Mouse (Mus musculus) forebrain, postnatal 0 days (tissue): ENCODE data around the gene Slc28a3. TPM values are rescaled to one million over a fixed set of nuclear protein-coding genes. Genes with fewer than 3 reads are reported as not detected.
A peak's percentile ranks its signal among the peaks of the same experiment; 100 is the strongest.

Experiments used
- ATAC-seq: fragments of 200-750 bp; cut with Nextera tagmentation; 2 replicates; pipeline ENCODE4 v1.8.0; 2017; ENCODE audit warnings: mild to moderate bottlenecking, moderate library complexity
- DNase-seq: peaks from one replicate; pipeline ENCODE4 v3.0.0-alpha.2; 2015
- H3K27ac ChIP-seq: fragments of 300-500 bp; sonication (generic); 2 replicates; pipeline ENCODE4 v1.5.1; 2014; ENCODE audit warnings: low read depth, mild to moderate bottlenecking, antibody characterized with exemption, low read length, moderate library complexity, mixed read lengths
- H3K27me3 ChIP-seq: fragments of 300-500 bp; sonication (generic); 2 replicates; pipeline ENCODE4 v1.6.1; 2014; ENCODE audit warnings: mild to moderate bottlenecking, low read length, mixed read lengths; ENCODE audit not compliant: insufficient read depth
- H3K36me3 ChIP-seq: fragments of 300-500 bp; sonication (generic); 2 replicates; pipeline ENCODE4 v1.6.1; 2014; ENCODE audit warnings: mild to moderate bottlenecking, moderate library complexity; ENCODE audit not compliant: insufficient read depth
- H3K4me1 ChIP-seq: fragments of 300-500 bp; sonication (generic); 2 replicates; pipeline ENCODE4 v1.6.1; 2014; ENCODE audit warnings: antibody characterized with exemption; ENCODE audit not compliant: insufficient read depth
- H3K4me2 ChIP-seq: fragments of 300-500 bp; sonication (generic); 2 replicates; pipeline ENCODE4 v1.6.1; 2014; ENCODE audit warnings: low read depth, mild to moderate bottlenecking, moderate library complexity
- H3K4me3 ChIP-seq: fragments of 300-500 bp; sonication (generic); 2 replicates; pipeline ENCODE4 v1.5.1; 2014; ENCODE audit warnings: low read depth, low read length, mixed read lengths
- H3K9ac ChIP-seq: fragments of 300-500 bp; sonication (generic); 2 replicates; pipeline ENCODE4 v1.6.1; 2014; ENCODE audit warnings: mild to moderate bottlenecking
- H3K9me3 ChIP-seq: fragments of 300-500 bp; sonication (generic); 2 replicates; pipeline ENCODE4 v1.6.1; 2016; ENCODE audit warnings: low read length
- CTCF ChIP-seq: sonication (generic); IDR thresholded peaks from 2 replicates; pipeline ENCODE4 v1.5.1; 2016; ENCODE audit warnings: antibody characterized with exemption, control low read depth, low read depth
- WGBS: fragments of 180-500 bp; shearing (Covaris S2); extraction: QIAGEN DNeasy Blood & Tissue Kit; methylation state at CpG from one replicate; pipeline ENCODE4 v1.1.7; 2014; 5-methylcytosine and 5-hydroxymethylcytosine counted together
- polyA plus RNA-seq: library from polyadenylated mRNA; unstranded; fragments of >200 nt; fragmentation: Nextera tagmentation; extraction: Ambion mirVana; gene quantifications from 2 replicates; pipeline ENCODE4 v1.2.1, GENCODE M21; 2015
- total RNA-seq: library from RNA; depleted of rRNA; stranded (reverse); fragments of >200 nt; gene quantifications from 2 replicates; pipeline ENCODE4 v1.2.3, GENCODE M21; 2014

The Slc28a3 gene
- total and polyA plus RNA-seq, 2 experiments from 2014 or later = 0.05 to 0.11 TPM

DNA sequence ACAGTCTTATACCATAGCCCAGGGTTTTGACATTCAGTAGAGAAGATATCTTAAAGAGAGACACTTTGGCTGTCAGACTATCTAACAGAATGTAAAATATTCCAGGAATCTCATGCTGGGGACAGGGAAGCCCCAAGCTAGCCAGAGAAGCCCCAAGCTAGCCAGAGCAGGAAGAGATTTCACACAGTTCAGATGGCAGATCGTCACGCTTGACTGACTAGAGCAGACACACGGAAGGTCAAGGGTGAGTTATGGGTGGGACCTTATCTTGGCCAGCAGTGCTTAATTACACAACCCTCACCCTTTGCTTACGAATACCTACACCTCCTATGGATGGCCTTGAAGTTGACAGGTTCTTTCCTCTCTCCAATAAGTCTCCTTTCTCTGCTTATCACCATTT is 12.1 kb downstream of the Slc28a3 start:
- Histone ChIP-seq H3K4me1 (no peaks in the 10 kb centered on the region), H3K9ac (no peak overlapping the region), H3K36me3 (no peaks in the 10 kb centered on the region), H3K4me2 (no peak overlapping the region), H3K9me3 (no peaks in the 10 kb centered on the region), H3K27ac (no peak overlapping the region), H3K4me3 (no peak overlapping the region), H3K27me3 (no peaks in the 10 kb centered on the region)
- DNase-seq (no peak), ATAC-seq (no peak)
- WGBS = 75% methylated on average over 4 of the region's 4 CpGs
- TF ChIP-seq CTCF = no peak

DNA sequence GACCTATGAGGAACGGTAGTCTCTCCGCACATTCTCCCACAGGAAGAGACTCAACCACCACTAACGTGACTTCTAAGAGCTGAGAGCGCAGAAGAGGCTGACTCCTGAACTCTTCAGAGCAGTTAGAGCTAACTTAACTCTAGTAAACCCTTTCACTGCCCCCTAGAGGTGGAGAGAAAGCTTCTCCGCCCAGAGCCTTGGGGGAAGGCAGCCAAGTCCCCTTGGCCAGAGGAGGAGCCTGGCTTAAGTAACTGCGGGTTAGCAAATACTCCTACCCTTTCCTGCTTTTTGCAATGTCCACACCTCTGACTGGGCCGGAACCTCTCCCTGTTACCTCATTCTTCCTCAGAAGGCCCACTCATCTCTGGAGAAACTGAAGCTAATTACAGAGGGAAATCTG is 17.5 kb downstream of the Slc28a3 start:
- Histone ChIP-seq H3K4me1 (no peaks in the 10 kb centered on the region), H3K27me3 (0 out of 2 replicates have a peak, but pooled peaks cover 4% of the 10 kb centered on the region), H3K9me3 (no peaks in the 10 kb centered on the region), H3K9ac (no peak overlapping the region), H3K36me3 (no peaks in the 10 kb centered on the region), H3K4me3 (no peak overlapping the region), H3K4me2 (no peak overlapping the region), H3K27ac (no peak overlapping the region)
- DNase-seq (peak; percentile 43), ATAC-seq (no peak)
- TF ChIP-seq CTCF = peak; percentile 52
- WGBS = 44% methylated on average over 7 of the region's 7 CpGs

DNA sequence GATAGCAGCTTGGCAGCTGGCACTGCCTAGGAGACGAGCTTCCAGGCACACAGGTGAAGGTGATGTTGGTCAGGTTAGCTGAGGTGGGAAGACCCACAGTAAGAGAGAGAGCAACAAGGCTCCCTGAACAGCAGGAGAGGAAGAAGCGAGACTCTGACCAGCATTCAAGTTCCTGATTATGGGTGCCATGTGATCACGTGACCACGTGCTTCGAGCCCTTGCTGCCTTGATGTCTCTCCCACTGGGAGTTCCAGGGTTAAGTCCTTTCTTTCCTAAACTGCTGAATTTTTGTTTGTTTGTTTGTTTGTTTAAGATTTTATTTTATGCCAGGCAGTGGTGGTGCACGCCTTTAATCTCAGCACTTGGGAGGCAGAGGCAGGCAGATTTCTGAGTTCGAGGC is 18.8 kb downstream of the Slc28a3 start:
- 90% methylated on average over 7 of the region's 7 CpGs for WGBS
- ATAC-seq (no peak), DNase-seq (no peak)
- Histone ChIP-seq H3K27ac (no peak overlapping the region), H3K36me3 (no peaks in the 10 kb centered on the region), H3K4me3 (no peak overlapping the region), H3K4me1 (no peaks in the 10 kb centered on the region), H3K27me3 (0 out of 2 replicates have a peak, but pooled peaks cover 4% of the 10 kb centered on the region), H3K9me3 (no peaks in the 10 kb centered on the region), H3K4me2 (no peak overlapping the region), H3K9ac (no peak overlapping the region)
- TF ChIP-seq CTCF = no peak

DNA sequence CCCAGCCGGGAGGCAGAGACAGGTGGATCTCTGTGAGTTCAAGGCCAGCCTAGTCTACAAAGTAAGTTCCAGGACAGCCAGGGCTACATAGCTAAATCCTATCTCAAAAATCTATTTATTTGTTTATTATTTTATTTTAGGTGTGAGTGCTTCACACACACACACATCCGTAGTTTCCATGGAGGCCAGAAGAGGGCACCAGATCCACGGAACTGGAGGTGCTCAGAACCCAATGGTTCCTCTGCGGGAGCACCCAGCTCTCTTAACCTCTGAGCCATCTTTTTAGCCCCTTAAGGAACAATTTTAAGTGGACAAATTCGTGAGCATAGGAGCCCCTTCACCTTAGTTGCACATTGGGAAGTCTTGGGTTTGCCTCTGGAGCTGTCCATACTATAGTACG is 20.0 kb downstream of the Slc28a3 start:
- no peaks in the 10 kb centered on the region for H3K36me3 ChIP-seq
- no peaks in the 10 kb centered on the region for H3K4me1 ChIP-seq
- TF ChIP-seq CTCF = peak; percentile 61
- H3K9ac ChIP-seq = no peak overlapping the region
- DNase-seq = peak; percentile 61
- no peak for ATAC-seq
- no peak overlapping the region for H3K4me3 ChIP-seq
- no peak overlapping the region for H3K4me2 ChIP-seq
- H3K27ac ChIP-seq = no peak overlapping the region
- 0 out of 2 replicates have a peak, but pooled peaks cover 4% of the 10 kb centered on the region for H3K27me3 ChIP-seq
- H3K9me3 ChIP-seq = no peaks in the 10 kb centered on the region
- WGBS = 45% methylated on average over 6 of the region's 6 CpGs

DNA sequence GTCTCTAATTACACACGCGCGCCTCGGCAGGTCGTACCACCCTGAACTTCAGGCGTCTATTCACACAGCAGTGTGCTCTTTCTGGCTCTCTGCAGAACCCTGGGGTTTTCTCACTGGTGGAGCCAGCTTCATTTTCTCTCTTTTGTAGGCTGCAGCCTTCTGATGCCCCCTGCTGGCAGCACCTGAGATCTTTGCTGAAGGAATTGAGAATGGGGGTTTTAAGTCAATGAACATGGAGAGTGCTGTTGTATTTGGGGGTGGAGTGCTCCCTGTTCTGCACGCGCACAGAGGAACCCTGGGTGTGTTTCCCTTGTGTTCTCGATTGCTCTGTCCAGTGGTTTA is 21.2 kb downstream of the Slc28a3 start:
- Histone ChIP-seq H3K4me2 (peak overlapping the region; percentile 18; the same call in 1 of the 2 replicates), H3K4me1 (no peaks in the 10 kb centered on the region), H3K27me3 (0 out of 2 replicates have a peak, but pooled peaks cover 4% of the 10 kb centered on the region), H3K27ac (no peak overlapping the region), H3K9ac (no peak overlapping the region), H3K9me3 (no peaks in the 10 kb centered on the region), H3K4me3 (no peak overlapping the region), H3K36me3 (no peaks in the 10 kb centered on the region)
- peak; percentile 90 for TF ChIP-seq CTCF
- under 1% methylated on average over 9 of the region's 9 CpGs for WGBS
- peak; percentile 88 for ATAC-seq
- peak; percentile 94 for DNase-seq

DNA sequence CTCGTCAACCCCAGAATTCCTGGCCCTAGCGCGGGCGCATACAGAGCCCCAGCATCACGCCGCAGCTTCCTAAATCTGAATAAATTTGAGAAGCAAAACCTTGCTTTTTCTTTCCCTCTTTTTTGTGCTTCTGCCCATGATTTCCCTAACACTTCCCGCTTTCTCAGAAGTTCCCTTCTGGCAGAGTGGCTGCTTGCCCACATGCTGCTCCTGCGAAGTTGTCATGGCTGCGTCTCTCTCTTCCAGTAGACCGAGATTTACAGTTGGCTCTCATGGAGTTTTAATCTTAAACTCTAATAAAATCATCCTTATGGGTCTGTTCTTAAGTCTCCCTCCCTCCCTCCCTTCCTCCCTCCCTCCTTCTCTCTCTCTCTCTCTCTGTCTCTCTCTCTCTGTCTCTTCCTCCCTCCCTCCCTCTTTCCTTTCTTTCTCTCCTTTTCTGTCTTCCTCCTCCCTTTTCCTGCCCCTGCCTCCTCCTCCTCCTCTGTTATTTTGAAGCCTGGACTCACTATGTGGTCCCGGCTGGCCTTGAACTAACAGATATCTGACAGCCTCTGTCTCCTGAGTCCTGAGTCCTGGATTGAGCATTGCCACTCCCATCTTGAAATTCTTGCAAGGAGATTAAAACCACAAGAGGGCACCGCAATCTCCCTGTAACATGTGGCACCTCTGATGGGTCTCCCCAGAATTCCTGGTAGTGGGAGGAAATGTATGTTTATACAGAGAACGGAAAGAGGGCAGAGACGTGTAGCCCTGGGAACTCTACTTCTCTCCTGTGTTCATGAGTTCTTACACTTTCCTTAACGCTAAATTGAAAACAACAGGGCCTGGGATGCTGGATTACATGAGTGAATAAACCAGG is 21.8 kb downstream of the Slc28a3 start:
- H3K36me3 ChIP-seq = no peaks in the 10 kb centered on the region
- 0 out of 2 replicates have a peak, but pooled peaks cover 4% of the 10 kb centered on the region for H3K27me3 ChIP-seq
- no peak overlapping the region for H3K4me3 ChIP-seq
- no peaks in the 10 kb centered on the region for H3K4me1 ChIP-seq
- H3K9me3 ChIP-seq = no peaks in the 10 kb centered on the region
- DNase-seq (peak; percentile 88), ATAC-seq (peak; percentile 82)
- H3K9ac ChIP-seq = no peak overlapping the region
- 0 out of 2 replicates have a peak overlapping the region, but pooled peaks have one; percentile 29 for H3K27ac ChIP-seq
- WGBS = 35% methylated on average over 15 of the region's 15 CpGs
- H3K4me2 ChIP-seq = peak overlapping the region; percentile 18; the same call in 1 of the 2 replicates
- no peak; the same call in 1 of the 2 replicates for TF ChIP-seq CTCF

DNA sequence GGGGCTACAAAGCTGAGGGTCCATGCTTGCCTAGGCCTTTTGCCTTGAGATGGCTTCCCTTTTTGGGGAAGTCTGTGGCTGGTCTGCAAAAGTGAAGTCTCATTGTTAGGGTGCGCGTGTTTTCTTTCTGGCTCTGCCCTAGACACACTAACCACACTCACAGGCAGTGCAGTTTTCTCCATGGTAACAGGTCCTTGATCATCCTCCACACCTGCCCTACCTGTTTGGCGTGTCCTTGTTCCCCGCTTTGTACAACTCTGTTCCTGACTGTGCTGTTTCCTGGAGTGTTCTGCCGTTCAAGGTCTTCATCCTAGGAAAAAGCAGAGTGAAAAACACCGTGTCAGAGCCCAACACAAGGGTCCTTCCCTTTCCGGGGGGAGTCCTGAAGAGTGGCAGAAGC is 22.7 kb downstream of the Slc28a3 start:
- H3K27me3 ChIP-seq = 0 out of 2 replicates have a peak, but pooled peaks cover 4% of the 10 kb centered on the region
- no peak for TF ChIP-seq CTCF
- WGBS = 86% methylated on average over 7 of the region's 7 CpGs
- H3K9ac ChIP-seq = no peak overlapping the region
- H3K9me3 ChIP-seq = no peaks in the 10 kb centered on the region
- DNase-seq = no peak
- ATAC-seq = no peak
- H3K27ac ChIP-seq = no peak overlapping the region
- no peak overlapping the region for H3K4me2 ChIP-seq
- H3K36me3 ChIP-seq = no peaks in the 10 kb centered on the region
- no peaks in the 10 kb centered on the region for H3K4me1 ChIP-seq
- H3K4me3 ChIP-seq = no peak overlapping the region
